In genomic region chr11:118879466-118880150, GRCm38 (mm10) we compare ENCODE assay signal across 19 mouse cellular contexts. TPM values are rescaled to one million over a fixed set of nuclear protein-coding genes. Genes with fewer than 3 reads are reported as not detected.
A peak's percentile ranks its signal among the peaks of the same experiment; 100 is the strongest.
DNase-seq lines count a peak whose midpoint lies in the region; ATAC-seq and TF ChIP-seq lines count a peak whose summit lies in the region.
"Had no signal": no experiment of that assay in that cellular context is flagged by ENCODE, and none has a peak within 500 bp of the region (broad histone marks: within the 10 kb centered on the region; RNA-seq: fewer than 3 reads in every experiment).

No protein-coding gene starts in this region.

- no peak overlapping the region for H3K27ac ChIP-seq in kidney, postnatal 0 days
- H3K27ac ChIP-seq in kidney, adult 2 months (ENCODE audit: insufficient read depth, low read depth, low read length) = no peak overlapping the region
- H3K27ac ChIP-seq in ES-Bruce4 (ENCODE audit: insufficient read depth, low read length) = no peak overlapping the region
- H3K27ac ChIP-seq: gastrocnemius, adult 2 months; heart, embryonic 15.5 days; limb, embryonic 12.5 days; liver, embryonic 15.5 days; stomach, postnatal 0 days had no signal

- no peak overlapping the region for H3K4me2 ChIP-seq in kidney, postnatal 0 days (ENCODE audit: low read length)
- H3K4me2 ChIP-seq: heart, embryonic 15.5 days; limb, embryonic 12.5 days; liver, embryonic 15.5 days had no signal

- no peaks in the 10 kb centered on the region for H3K9me3 ChIP-seq in kidney, postnatal 0 days (replicated peaks; ENCODE audit: low read length)
- H3K9me3 ChIP-seq in ES-Bruce4 (replicated peaks; ENCODE audit: control insufficient read depth, insufficient read depth, low read length, poor library complexity, severe bottlenecking) = peaks cover 9% of the 10 kb centered on the region
- H3K9me3 ChIP-seq: heart, embryonic 15.5 days; limb, embryonic 12.5 days; liver, embryonic 15.5 days had no signal

- DNase-seq in kidney, postnatal 0 days (ENCODE audit: low spot score) = no peak
- no peak for DNase-seq in kidney, adult 2 months
- peak; percentile 22 for DNase-seq in A20 (ENCODE audit: low read depth, low spot score)
- peak; percentile 83 for DNase-seq in cerebellum, adult 8-10 months
- DNase-seq in kidney, postnatal 25 days = no peak
- DNase-seq in adrenal gland, adult (ENCODE audit: inconsistent age in 2 of 2, low spot score in 1 of 2) = no peak
- DNase-seq in adrenal gland, adult 2 months = no peak
- DNase-seq: adrenal gland, postnatal 25 days; gastrocnemius, adult 2 months; heart, adult 11 months; lung, postnatal 14 days; thymus, postnatal 36 days had no signal

- no peak for TF ChIP-seq EP300 in ES-Bruce4 (IDR thresholded peaks at IDR 0.05; ENCODE audit: insufficient read depth, low read depth, low read length)

- no peaks in the 10 kb centered on the region for H3K36me3 ChIP-seq in kidney, postnatal 0 days (ENCODE audit: insufficient read depth, low read length)
- no peaks in the 10 kb centered on the region for H3K36me3 ChIP-seq in kidney, adult 2 months (ENCODE audit: control insufficient read depth, insufficient read depth, low read length)
- no peaks in the 10 kb centered on the region for H3K36me3 ChIP-seq in ES-Bruce4 (ENCODE audit: control insufficient read depth, insufficient read depth, low read length, poor library complexity, severe bottlenecking)
- H3K36me3 ChIP-seq: heart, embryonic 15.5 days; limb, embryonic 12.5 days; liver, embryonic 15.5 days had no signal

- ATAC-seq in kidney, postnatal 0 days (replicated peaks; ENCODE audit: low FRiP score, low read depth) = no peak
- ATAC-seq: forebrain, embryonic 14.5 days had no signal

- no peak overlapping the region for H3K4me3 ChIP-seq in kidney, postnatal 0 days (replicated peaks; ENCODE audit: low read depth, low read length)
- no peak overlapping the region for H3K4me3 ChIP-seq in kidney, adult 2 months (ENCODE audit: insufficient read depth, low read depth, low read length)
- no peak overlapping the region for H3K4me3 ChIP-seq in ES-Bruce4 (ENCODE audit: low read depth, low read length)
- H3K4me3 ChIP-seq: gastrocnemius, adult 2 months; heart, embryonic 15.5 days; limb, embryonic 12.5 days; liver, embryonic 15.5 days had no signal

- no peak overlapping the region for H3K9ac ChIP-seq in kidney, postnatal 0 days (ENCODE audit: low read depth, low read length)
- H3K9ac ChIP-seq in ES-Bruce4 (ENCODE audit: low read depth, poor library complexity, severe bottlenecking) = no peak overlapping the region
- H3K9ac ChIP-seq: heart, embryonic 15.5 days; limb, embryonic 12.5 days; liver, embryonic 15.5 days had no signal

- no peaks in the 10 kb centered on the region for H3K4me1 ChIP-seq in kidney, postnatal 0 days (replicated peaks; ENCODE audit: insufficient read depth, low read length)
- H3K4me1 ChIP-seq in kidney, adult 2 months (ENCODE audit: control insufficient read depth, insufficient read depth, low read length) = no peaks in the 10 kb centered on the region
- H3K4me1 ChIP-seq in ES-Bruce4 (ENCODE audit: control insufficient read depth, insufficient read depth, low read length) = no peaks in the 10 kb centered on the region
- H3K4me1 ChIP-seq: liver, embryonic 15.5 days had no signal

- WGBS in kidney, postnatal 0 days = 92% methylated on average over 8 of the region's 8 CpGs
- WGBS in kidney, adult 2 months = 90% methylated on average over 8 of the region's 8 CpGs

- H3K27me3 ChIP-seq in kidney, postnatal 0 days (ENCODE audit: insufficient read depth, low read length) = no peaks in the 10 kb centered on the region
- H3K27me3 ChIP-seq in kidney, adult 2 months (replicated peaks; ENCODE audit: control insufficient read depth, insufficient read depth, low read length) = no peaks in the 10 kb centered on the region
- H3K27me3 ChIP-seq in ES-Bruce4 (ENCODE audit: control insufficient read depth, insufficient read depth, low read length, poor library complexity, severe bottlenecking) = no peaks in the 10 kb centered on the region
- H3K27me3 ChIP-seq: limb, embryonic 12.5 days had no signal

- no peak for TF ChIP-seq POLR2A in kidney, adult 2 months (IDR thresholded peaks at IDR 0.05; ENCODE audit: low read depth, low read length)
- no peak for TF ChIP-seq POLR2A in ES-Bruce4 (IDR thresholded peaks at IDR 0.05; ENCODE audit: insufficient read depth, low read length)

- peak; percentile 3; the same call in 1 of the 2 replicates for TF ChIP-seq CTCF in kidney, postnatal 0 days (IDR thresholded peaks at IDR 0.05; ENCODE audit: low read depth)
- TF ChIP-seq CTCF in kidney, adult 2 months (conservative IDR thresholded peaks at IDR 0.05; ENCODE audit: insufficient read depth, insufficient read length, low read depth, low read length) = no peak
- TF ChIP-seq CTCF in ES-Bruce4 (IDR thresholded peaks at IDR 0.05; ENCODE audit: low read depth, low read length) = peak; percentile 53

RNA-seq across cellular contexts. Expression of gene Rbfox3, which starts 31.8 kb away (rescaled TPM):
- 0.42 and 0.82 TPM in 2 replicates for polyA plus RNA-seq in kidney, postnatal 0 days (2015; fragmentation: Nextera tagmentation; extraction: Ambion mirVana)
- 0.27 TPM in 2 replicates for polyA plus RNA-seq in kidney, adult 2 months (2012; rRNA removed)
- 0.78 and 0.85 TPM in 2 replicates for polyA plus RNA-seq in ES-Bruce4 (2011; ENCODE audit: insufficient read depth, insufficient read length, low read depth, missing spikeins)
- 1 to 10 TPM; 4.2 to 7.8 TPM for total RNA-seq in adrenal gland, adult 2 months (2021)
- 3.3 TPM in 2 replicates for polyA plus RNA-seq in adrenal gland, adult 2 months (2012; rRNA removed)
- total RNA-seq: hematopoietic stem cell, adult 5-6 weeks had no signal

Comparison
In these comparisons a context has a peak if more than half of its experiments do, and no peak if none do; other contexts are left out.
1. DNase-seq: peak in A20 (single experiment) and cerebellum, adult 8-10 months (single experiment); none in kidney, postnatal 0 days (single experiment), kidney, adult 2 months (single experiment), kidney, postnatal 25 days (0 of 2), adrenal gland, adult (0 of 2) and adrenal gland, adult 2 months (single experiment).